24 mouse cellular contexts compared by ENCODE assay signal in the genomic region with DNA sequence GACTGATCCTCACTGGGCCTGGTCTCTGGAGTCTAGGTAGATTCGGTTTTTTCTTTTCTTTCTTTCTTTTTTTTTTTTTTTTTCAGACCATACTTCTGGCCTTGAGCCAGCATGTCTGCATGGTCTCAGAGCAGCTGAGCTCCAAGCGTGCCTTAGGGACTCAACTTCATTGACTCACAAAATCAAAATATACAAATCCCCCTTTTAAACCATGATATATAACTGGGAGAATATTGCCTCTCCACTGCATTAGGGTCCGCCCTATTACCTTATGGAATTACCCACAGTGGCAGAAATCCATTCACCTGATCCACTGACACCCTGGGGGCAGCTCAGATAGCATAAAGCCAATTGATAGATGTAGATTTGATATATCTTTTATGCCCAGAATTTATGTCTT.
DNase-seq lines count a peak whose midpoint lies in the region; ATAC-seq lines count a peak whose summit lies in the region.
"Had no signal": no experiment of that assay in that cellular context is flagged by ENCODE, and none has a peak within 500 bp of the region (broad histone marks: within the 10 kb centered on the region; RNA-seq: fewer than 3 reads in every experiment).

No protein-coding gene starts in this region.

- no peak overlapping the region for H3K4me3 ChIP-seq in midbrain, embryonic 12.5 days
- no peak overlapping the region for H3K4me3 ChIP-seq in midbrain, embryonic 16.5 days (ENCODE audit: low read depth, low read length)
- no peak overlapping the region for H3K4me3 ChIP-seq in neural tube, embryonic 13.5 days
- H3K4me3 ChIP-seq in neural tube, embryonic 15.5 days (replicated peaks) = no peak overlapping the region
- H3K4me3 ChIP-seq: embryonic facial prominence, embryonic 12.5 days; limb, embryonic 12.5 days; liver, embryonic 15.5 days; myocyte had no signal

- intact Hi-C loops in heart, postnatal 10 days (cut with DNase I) = no loop called here

- peak; percentile 33 for DNase-seq in heart, adult 11 months
- DNase-seq in heart, postnatal 10 days = no peak
- DNase-seq in adrenal gland, adult (ENCODE audit: inconsistent age in 2 of 2, low spot score in 1 of 2) = no peak
- DNase-seq: cerebellum, adult 9-10 months; embryo, embryonic 11 days; gastrocnemius, postnatal 10 days; kidney, adult 9 months; kidney, postnatal 25 days; lung, embryonic 14.5 days; lung, postnatal 14 days; right cerebral cortex, adult 18-20 months; spleen, adult 18-20 months; thymus, adult 2 months; thymus, postnatal 36 days had no signal

- whole genome bisulfite sequencing in midbrain, embryonic 12.5 days = 64% methylated on average over 3 of the region's 3 CpGs
- WGBS in midbrain, embryonic 16.5 days = 39% methylated on average over 3 of the region's 3 CpGs
- WGBS in neural tube, embryonic 13.5 days = 30% methylated on average over 3 of the region's 3 CpGs
- WGBS in neural tube, embryonic 15.5 days = 21% methylated on average over 3 of the region's 3 CpGs

- no peak overlapping the region for H3K4me2 ChIP-seq in midbrain, embryonic 12.5 days (replicated peaks)
- no peak overlapping the region for H3K4me2 ChIP-seq in midbrain, embryonic 16.5 days (ENCODE audit: low read length)
- H3K4me2 ChIP-seq in neural tube, embryonic 13.5 days = no peak overlapping the region
- no peak overlapping the region for H3K4me2 ChIP-seq in neural tube, embryonic 15.5 days
- H3K4me2 ChIP-seq: embryonic facial prominence, embryonic 12.5 days; limb, embryonic 12.5 days; liver, embryonic 15.5 days; lung, embryonic 14.5 days had no signal

- H3K9ac ChIP-seq in midbrain, embryonic 12.5 days (replicated peaks) = no peak overlapping the region
- H3K9ac ChIP-seq in midbrain, embryonic 16.5 days (ENCODE audit: low read depth, low read length) = no peak overlapping the region
- H3K9ac ChIP-seq in neural tube, embryonic 13.5 days = no peak overlapping the region
- no peak overlapping the region for H3K9ac ChIP-seq in neural tube, embryonic 15.5 days (replicated peaks)
- H3K9ac ChIP-seq: embryonic facial prominence, embryonic 12.5 days; limb, embryonic 12.5 days; liver, embryonic 15.5 days; lung, embryonic 14.5 days had no signal

- no peaks in the 10 kb centered on the region for H3K36me3 ChIP-seq in midbrain, embryonic 12.5 days
- no peaks in the 10 kb centered on the region for H3K36me3 ChIP-seq in midbrain, embryonic 16.5 days (ENCODE audit: control insufficient read depth, insufficient read depth, low read length)
- no peaks in the 10 kb centered on the region for H3K36me3 ChIP-seq in neural tube, embryonic 13.5 days
- no peaks in the 10 kb centered on the region for H3K36me3 ChIP-seq in neural tube, embryonic 15.5 days
- H3K36me3 ChIP-seq: embryonic facial prominence, embryonic 12.5 days; limb, embryonic 12.5 days; liver, embryonic 15.5 days had no signal

- H3K4me1 ChIP-seq in midbrain, embryonic 12.5 days = peaks cover 3% of the 10 kb centered on the region; the same call in 1 of the 2 replicates
- H3K4me1 ChIP-seq in midbrain, embryonic 16.5 days (ENCODE audit: control insufficient read depth, insufficient read depth, low read length) = peaks cover 5% of the 10 kb centered on the region; the same call in 1 of the 2 replicates
- H3K4me1 ChIP-seq in neural tube, embryonic 13.5 days (replicated peaks) = peaks cover 12% of the 10 kb centered on the region
- no peaks in the 10 kb centered on the region for H3K4me1 ChIP-seq in neural tube, embryonic 15.5 days
- H3K4me1 ChIP-seq: embryonic facial prominence, embryonic 12.5 days; liver, embryonic 15.5 days had no signal

- 0 out of 2 replicates have a peak overlapping the region, but pooled peaks have one; percentile 20 for H3K27ac ChIP-seq in midbrain, embryonic 12.5 days (replicated peaks)
- no peak overlapping the region for H3K27ac ChIP-seq in midbrain, embryonic 16.5 days (ENCODE audit: low read length)
- peak overlapping the region; percentile 64 for H3K27ac ChIP-seq in neural tube, embryonic 13.5 days (replicated peaks)
- no peak overlapping the region for H3K27ac ChIP-seq in neural tube, embryonic 15.5 days (replicated peaks)
- H3K27ac ChIP-seq: embryonic facial prominence, embryonic 12.5 days; limb, embryonic 12.5 days; liver, embryonic 15.5 days had no signal

- no peaks in the 10 kb centered on the region for H3K9me3 ChIP-seq in midbrain, embryonic 12.5 days
- H3K9me3 ChIP-seq in midbrain, embryonic 16.5 days (replicated peaks; ENCODE audit: control insufficient read depth, low read length, poor library complexity, severe bottlenecking) = no peaks in the 10 kb centered on the region
- no peaks in the 10 kb centered on the region for H3K9me3 ChIP-seq in neural tube, embryonic 13.5 days
- H3K9me3 ChIP-seq in neural tube, embryonic 15.5 days (replicated peaks) = no peaks in the 10 kb centered on the region
- H3K9me3 ChIP-seq: embryonic facial prominence, embryonic 12.5 days; limb, embryonic 12.5 days; liver, embryonic 15.5 days had no signal

- ATAC-seq in midbrain, embryonic 12.5 days (ENCODE audit: low FRiP score, low read depth) = no peak
- no peak for ATAC-seq in midbrain, embryonic 16.5 days
- peak; percentile 32 for ATAC-seq in neural tube, embryonic 13.5 days (ENCODE audit: low read depth)
- no peak for ATAC-seq in neural tube, embryonic 15.5 days (ENCODE audit: low FRiP score)
- ATAC-seq: CD4-positive, CD25-positive, alpha-beta regulatory T cell, adult 4 months; intestine, embryonic 16.5 days had no signal

- H3K27me3 ChIP-seq in midbrain, embryonic 12.5 days = no peaks in the 10 kb centered on the region
- H3K27me3 ChIP-seq in midbrain, embryonic 16.5 days (ENCODE audit: control insufficient read depth, insufficient read depth, low read depth, low read length) = no peaks in the 10 kb centered on the region
- no peaks in the 10 kb centered on the region for H3K27me3 ChIP-seq in neural tube, embryonic 13.5 days
- H3K27me3 ChIP-seq in neural tube, embryonic 15.5 days (replicated peaks) = no peaks in the 10 kb centered on the region
- H3K27me3 ChIP-seq: embryonic facial prominence, embryonic 12.5 days; limb, embryonic 12.5 days; liver, embryonic 15.5 days had no signal

Comparison
In these comparisons a context has a peak if more than half of its experiments do, and no peak if none do; other contexts are left out.
1. H3K27ac ChIP-seq: peak in midbrain, embryonic 12.5 days (single experiment) and neural tube, embryonic 13.5 days (single experiment); none in midbrain, embryonic 16.5 days (single experiment) and neural tube, embryonic 15.5 days (single experiment).